Mouse (Mus musculus): ENCODE results near the gene Rims1. TPM values are rescaled to one million over a fixed set of nuclear protein-coding genes. Genes with fewer than 3 reads are reported as not detected.

Gene Rims1
- polyA plus RNA-seq, 1 experiment: not detected

- no peaks in the 10 kb centered on the region for H3K4me1 ChIP-seq (ENCODE audit: control insufficient read depth, insufficient read depth, low read length)
- WGBS: 93% methylated on average over 7 of the region's 7 CpGs
- H3K27ac ChIP-seq (ENCODE audit: insufficient read depth, low read depth, low read length): no peak overlapping the region
- TF ChIP-seq POLR2A (IDR thresholded peaks at IDR 0.05; ENCODE audit: insufficient read depth, low read depth, low read length): no peak
- TF ChIP-seq CTCF (IDR thresholded peaks at IDR 0.05; ENCODE audit: insufficient read depth, low read depth, low read length): no peak
- no peak overlapping the region for H3K4me3 ChIP-seq (ENCODE audit: insufficient read depth, low read depth, low read length)
These were observed 395.6 kb downstream of the Rims1 start for GRCm38 (mm10) chr1:22410173-22410572.

- TF ChIP-seq CTCF (IDR thresholded peaks at IDR 0.05; ENCODE audit: insufficient read depth, low read depth, low read length) (no peak), POLR2A (IDR thresholded peaks at IDR 0.05; ENCODE audit: insufficient read depth, low read depth, low read length) (no peak)
- H3K4me3 ChIP-seq (ENCODE audit: insufficient read depth, low read depth, low read length): no peak overlapping the region
- H3K27ac ChIP-seq (ENCODE audit: insufficient read depth, low read depth, low read length): no peak overlapping the region
- H3K4me1 ChIP-seq (ENCODE audit: control insufficient read depth, insufficient read depth, low read length): no peaks in the 10 kb centered on the region
- WGBS: 63% methylated on average over 3 of the region's 3 CpGs
These were observed 419.4 kb downstream of the Rims1 start for GRCm38 (mm10) chr1:22386361-22386760.

- H3K4me3 ChIP-seq (ENCODE audit: insufficient read depth, low read depth, low read length): no peak overlapping the region
- TF ChIP-seq CTCF (IDR thresholded peaks at IDR 0.05; ENCODE audit: insufficient read depth, low read depth, low read length): no peak
- TF ChIP-seq POLR2A (IDR thresholded peaks at IDR 0.05; ENCODE audit: insufficient read depth, low read depth, low read length): no peak
- WGBS: 68% methylated on average over 5 of the region's 5 CpGs
- no peak overlapping the region for H3K27ac ChIP-seq (ENCODE audit: insufficient read depth, low read depth, low read length)
- no peaks in the 10 kb centered on the region for H3K4me1 ChIP-seq (ENCODE audit: control insufficient read depth, insufficient read depth, low read length)
These were observed 428.1 kb downstream of the Rims1 start for GRCm38 (mm10) chr1:22377652-22378051.

GRCm38 (mm10) chr1:22377062-22377461 is 428.7 kb downstream of the Rims1 start:
- WGBS: 39% methylated on average over 6 of the region's 6 CpGs

GRCm38 (mm10) chr1:22356209-22356608 is 449.6 kb downstream of the Rims1 start:
- no peak overlapping the region for H3K4me3 ChIP-seq (ENCODE audit: insufficient read depth, low read depth, low read length)
- 91% methylated on average over 2 of the region's 2 CpGs for WGBS
- no peaks in the 10 kb centered on the region for H3K4me1 ChIP-seq (ENCODE audit: control insufficient read depth, insufficient read depth, low read length)

More at GRCm38 (mm10) chr1:22377062-22377461, 428.7 kb downstream of the Rims1 start:
- TF ChIP-seq POLR2A (IDR thresholded peaks at IDR 0.05; ENCODE audit: insufficient read depth, low read depth, low read length) (no peak), CTCF (IDR thresholded peaks at IDR 0.05; ENCODE audit: insufficient read depth, low read depth, low read length) (no peak)
- Histone ChIP-seq H3K4me1 (ENCODE audit: control insufficient read depth, insufficient read depth, low read length) (no peaks in the 10 kb centered on the region), H3K27ac (ENCODE audit: insufficient read depth, low read depth, low read length) (no peak overlapping the region), H3K4me3 (ENCODE audit: insufficient read depth, low read depth, low read length) (no peak overlapping the region)

GRCm38 (mm10) chr1:22353687-22354086 is 452.1 kb downstream of the Rims1 start:
- TF ChIP-seq POLR2A (IDR thresholded peaks at IDR 0.05; ENCODE audit: insufficient read depth, low read depth, low read length) (no peak), CTCF (IDR thresholded peaks at IDR 0.05; ENCODE audit: insufficient read depth, low read depth, low read length) (no peak)
- Histone ChIP-seq H3K4me1 (ENCODE audit: control insufficient read depth, insufficient read depth, low read length) (no peaks in the 10 kb centered on the region), H3K27ac (ENCODE audit: insufficient read depth, low read depth, low read length) (no peak overlapping the region), H3K4me3 (ENCODE audit: insufficient read depth, low read depth, low read length) (no peak overlapping the region)
- WGBS: 41% methylated on average over 4 of the region's 4 CpGs

More at GRCm38 (mm10) chr1:22356209-22356608, 449.6 kb downstream of the Rims1 start:
- H3K27ac ChIP-seq (ENCODE audit: insufficient read depth, low read depth, low read length): no peak overlapping the region
- TF ChIP-seq CTCF (IDR thresholded peaks at IDR 0.05; ENCODE audit: insufficient read depth, low read depth, low read length) (no peak), POLR2A (IDR thresholded peaks at IDR 0.05; ENCODE audit: insufficient read depth, low read depth, low read length) (no peak)

GRCm38 (mm10) chr1:22338914-22339313 is 466.9 kb downstream of the Rims1 start:
- H3K4me1 ChIP-seq (ENCODE audit: control insufficient read depth, insufficient read depth, low read length): no peaks in the 10 kb centered on the region
- 45% methylated on average over 9 of the region's 9 CpGs for WGBS
- no peak overlapping the region for H3K27ac ChIP-seq (ENCODE audit: insufficient read depth, low read depth, low read length)
- no peak overlapping the region for H3K4me3 ChIP-seq (ENCODE audit: insufficient read depth, low read depth, low read length)
- TF ChIP-seq CTCF (IDR thresholded peaks at IDR 0.05; ENCODE audit: insufficient read depth, low read depth, low read length) (no peak), POLR2A (IDR thresholded peaks at IDR 0.05; ENCODE audit: insufficient read depth, low read depth, low read length) (no peak)

GRCm38 (mm10) chr1:22320941-22321676 is 484.7 kb downstream of the Rims1 start:
- Histone ChIP-seq H3K4me1 (ENCODE audit: control insufficient read depth, insufficient read depth, low read length) (no peaks in the 10 kb centered on the region), H3K27ac (ENCODE audit: insufficient read depth, low read depth, low read length) (no peak overlapping the region), H3K4me3 (ENCODE audit: insufficient read depth, low read depth, low read length) (no peak overlapping the region)
- 66% methylated on average over 6 of the region's 6 CpGs for WGBS
- TF ChIP-seq CTCF (IDR thresholded peaks at IDR 0.05; ENCODE audit: insufficient read depth, low read depth, low read length) (no peak), POLR2A (IDR thresholded peaks at IDR 0.05; ENCODE audit: insufficient read depth, low read depth, low read length) (no peak)

GRCm38 (mm10) chr1:22315537-22315936 is 490.3 kb downstream of the Rims1 start:
- WGBS: 27% methylated on average over 2 of the region's 2 CpGs
- TF ChIP-seq POLR2A (IDR thresholded peaks at IDR 0.05; ENCODE audit: insufficient read depth, low read depth, low read length): no peak
- TF ChIP-seq CTCF (IDR thresholded peaks at IDR 0.05; ENCODE audit: insufficient read depth, low read depth, low read length): no peak
- Histone ChIP-seq H3K4me1 (ENCODE audit: control insufficient read depth, insufficient read depth, low read length) (no peaks in the 10 kb centered on the region), H3K27ac (ENCODE audit: insufficient read depth, low read depth, low read length) (no peak overlapping the region), H3K4me3 (ENCODE audit: insufficient read depth, low read depth, low read length) (no peak overlapping the region)

Data from olfactory bulb, adult 2 months (tissue).